Mouse (Mus musculus) layer of hippocampus, adult 9-11 months (tissue): ENCODE measurements at regions not wholly inside any gene's neighbourhood (a gene's known extent, or its start where the extent isn't known, plus 50 kb on each side); places are given as distances from the start of the nearest gene placed in this dataset.
A peak's percentile ranks its signal among the peaks of the same experiment; 100 is the strongest.

Experiments used
- DNase-seq: peaks from one replicate; pipeline ENCODE4 v3.0.0; 2022

DNA sequence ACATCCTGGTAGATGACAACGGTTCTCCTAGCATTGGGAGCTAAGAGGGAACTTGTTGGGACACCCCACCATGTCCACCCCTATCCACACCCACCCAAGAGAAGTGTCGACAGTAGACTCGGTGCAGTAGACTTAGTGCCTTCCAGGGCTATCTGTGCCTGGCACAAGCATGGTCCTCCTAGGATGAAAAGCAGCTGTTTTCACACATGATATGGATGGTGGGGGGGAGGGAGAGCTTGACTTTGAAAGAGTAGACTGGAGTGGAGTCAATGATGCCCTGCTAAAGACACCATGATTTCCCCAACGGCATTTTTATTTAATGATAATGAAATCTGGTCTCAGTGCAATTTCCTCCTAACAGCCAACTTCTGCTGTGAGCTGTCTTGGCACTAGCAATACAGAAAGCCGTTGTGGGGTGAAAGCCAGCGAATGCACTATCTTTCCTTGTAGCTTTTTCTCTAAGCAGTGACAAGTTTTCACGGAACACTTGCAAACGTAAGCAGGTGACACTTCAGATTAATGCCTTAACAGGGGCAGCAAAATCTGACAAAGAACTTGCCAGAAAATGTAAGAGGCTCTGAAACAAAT, 244.6 kb upstream of the Fn1 start:
- DNase-seq = peak; percentile 18

DNA sequence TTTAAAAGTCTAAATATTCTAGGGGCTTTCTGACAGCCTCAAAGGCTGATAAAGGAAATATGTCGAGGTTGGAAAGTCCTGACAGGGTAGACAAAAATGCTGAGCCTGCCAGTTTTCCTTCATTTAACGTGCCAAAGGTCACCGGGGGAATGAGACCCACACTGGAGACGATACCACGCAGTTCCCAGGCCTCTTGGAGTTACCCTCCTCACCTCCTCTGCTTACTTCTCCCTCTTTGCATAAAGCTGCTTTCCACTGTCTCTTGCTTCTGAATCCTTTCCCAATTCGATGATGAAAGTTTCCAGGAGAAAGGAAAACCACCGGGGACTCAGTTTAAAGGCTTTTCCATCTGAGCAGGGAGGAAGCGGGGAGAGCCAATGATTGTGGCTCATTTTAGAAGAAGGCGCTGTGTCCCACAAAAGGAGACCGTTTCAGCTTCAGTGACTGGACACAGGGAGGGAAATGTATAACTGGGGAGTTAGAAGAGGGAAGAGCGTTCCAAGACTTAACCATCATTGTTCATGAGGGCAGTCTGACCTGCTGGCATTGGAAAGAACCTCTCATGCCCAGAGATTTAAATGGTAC, 243.2 kb upstream of the Fn1 start:
- no peak for DNase-seq

DNA sequence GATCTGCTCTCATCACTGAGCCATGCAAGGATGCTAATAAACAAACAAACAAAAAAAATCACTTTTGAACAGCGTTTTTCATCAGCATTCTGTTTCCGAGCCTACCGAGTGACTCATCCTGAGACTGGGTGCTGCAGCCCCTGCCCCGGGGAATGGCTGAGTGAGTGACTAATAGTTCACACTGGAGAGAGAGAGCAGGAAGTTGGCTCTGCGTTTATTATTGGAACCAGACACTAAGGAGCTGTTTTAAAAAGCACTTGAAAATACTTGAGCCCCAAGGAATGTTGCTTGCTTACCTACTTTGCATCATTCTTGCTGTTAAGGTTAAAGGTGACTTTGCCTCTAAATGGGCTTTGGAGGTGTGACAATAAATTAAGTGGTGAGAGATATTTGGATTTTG, 240.6 kb upstream of the Fn1 start:
- no peak for DNase-seq

DNA sequence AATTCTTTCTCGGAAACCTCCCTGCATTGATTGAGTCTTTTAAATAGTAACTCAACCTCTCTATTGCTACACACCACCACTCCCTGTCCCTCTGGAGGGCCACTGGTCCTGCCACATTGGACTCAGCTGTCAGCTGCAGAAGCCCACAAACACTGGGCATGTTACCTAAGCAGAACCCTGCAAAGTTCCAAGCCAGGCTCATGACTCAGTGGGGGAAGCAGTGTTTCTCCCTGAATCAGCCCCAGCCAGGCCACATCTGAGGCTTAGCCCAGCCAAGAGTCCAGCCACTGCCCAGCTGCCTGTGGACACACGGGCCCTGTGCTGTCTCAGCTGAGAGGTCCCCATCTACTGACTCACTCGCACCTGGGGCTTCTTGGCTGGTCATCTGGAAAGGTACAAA, 234.8 kb upstream of the Fn1 start:
- no peak for DNase-seq

DNA sequence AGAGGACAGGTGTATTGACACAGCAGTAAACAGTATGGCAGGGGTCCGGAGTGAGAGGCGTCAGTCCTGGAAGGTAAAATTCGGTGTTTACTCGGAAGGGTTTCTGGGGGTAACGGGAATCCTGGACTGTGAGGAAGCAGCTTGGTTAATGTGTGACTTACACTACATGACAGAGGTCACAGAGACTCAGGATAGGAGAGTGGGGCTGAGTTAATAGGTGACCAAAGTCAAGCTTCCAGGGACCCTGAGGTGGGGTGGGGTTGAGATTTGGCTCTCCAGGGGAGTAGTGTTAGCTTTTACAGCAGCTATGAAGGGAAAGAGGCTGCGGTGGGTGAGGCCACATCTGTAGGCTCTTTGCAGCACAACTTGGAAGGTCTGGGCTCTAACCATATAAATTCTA, 233.9 kb upstream of the Fn1 start:
- no peak for DNase-seq

DNA sequence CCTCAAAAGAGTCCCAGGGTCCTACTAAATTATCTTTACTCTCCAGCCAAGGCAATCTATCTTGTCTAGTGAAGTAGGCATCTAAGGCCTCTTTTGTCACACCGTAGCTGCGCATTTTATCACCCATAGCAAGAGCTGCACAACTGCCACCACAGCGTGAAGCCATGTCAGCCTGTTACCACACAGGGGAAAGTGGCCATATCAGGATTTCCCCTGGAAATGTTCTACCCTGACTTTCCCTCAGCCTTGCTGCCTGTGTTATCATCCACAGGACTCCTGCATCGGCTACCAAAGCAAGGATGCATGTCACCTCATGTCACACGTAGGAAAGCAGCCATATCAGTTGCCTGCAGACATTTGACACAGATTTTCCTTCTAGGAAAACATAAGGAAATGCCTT, 233.2 kb upstream of the Fn1 start:
- no peak for DNase-seq

DNA sequence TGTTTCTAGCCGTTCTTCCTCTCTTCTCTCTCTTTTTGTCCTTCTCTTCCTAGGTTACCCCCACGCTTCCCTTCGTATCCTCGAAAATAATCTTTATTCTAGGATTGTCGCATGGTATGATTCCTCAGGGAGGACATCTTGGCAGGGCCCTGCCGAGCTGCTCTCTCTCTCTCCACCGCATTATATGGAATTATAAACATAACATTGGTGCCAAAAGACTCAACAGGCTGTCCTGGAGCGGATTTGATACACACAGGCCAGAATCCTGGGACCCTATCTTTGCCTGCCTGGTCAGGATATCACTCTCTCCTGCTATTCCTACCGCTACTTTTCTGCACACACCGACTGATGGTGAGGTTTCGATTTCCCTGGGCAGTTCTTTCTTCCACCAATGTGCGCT, 228.9 kb upstream of the Fn1 start:
- no peak for DNase-seq

DNA sequence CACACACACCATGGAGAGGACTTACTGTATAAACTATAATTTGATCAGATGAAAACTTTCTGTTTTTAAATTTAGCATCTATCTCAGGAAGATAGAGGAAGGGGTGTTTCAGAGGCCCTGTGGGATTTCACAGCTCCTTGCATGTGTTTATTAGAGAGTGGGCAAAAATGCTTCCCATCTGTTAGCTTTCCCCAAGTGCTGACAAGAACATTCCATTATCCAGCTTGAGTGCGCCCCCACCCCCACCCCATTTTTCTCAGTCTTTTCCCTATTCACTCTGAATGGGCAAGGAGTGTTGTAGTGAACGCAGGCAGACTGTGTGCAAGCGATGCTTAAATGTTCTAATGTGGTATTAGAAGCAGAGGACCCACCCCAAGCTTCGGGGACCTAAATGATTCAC, 228.2 kb upstream of the Fn1 start:
- no peak for DNase-seq

DNA sequence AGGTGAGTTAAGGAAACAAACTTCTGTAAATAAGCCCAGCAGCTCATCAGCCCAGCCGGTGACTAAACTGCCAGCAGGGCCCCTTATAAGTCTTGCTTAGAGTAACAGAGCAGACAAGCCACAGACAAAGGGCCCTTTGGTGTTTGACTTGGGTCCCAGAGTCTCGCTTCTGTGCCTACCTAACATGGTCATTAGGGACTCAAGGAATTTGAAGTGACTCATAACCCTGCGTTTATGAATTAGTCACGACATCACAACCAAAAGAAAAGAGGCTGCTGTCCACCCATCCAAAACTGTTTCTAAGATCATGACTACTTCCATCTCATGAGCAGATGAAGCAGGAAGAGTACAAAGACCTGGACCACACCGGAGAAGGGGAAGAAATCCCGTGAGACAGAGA, 227.5 kb upstream of the Fn1 start:
- DNase-seq = no peak

DNA sequence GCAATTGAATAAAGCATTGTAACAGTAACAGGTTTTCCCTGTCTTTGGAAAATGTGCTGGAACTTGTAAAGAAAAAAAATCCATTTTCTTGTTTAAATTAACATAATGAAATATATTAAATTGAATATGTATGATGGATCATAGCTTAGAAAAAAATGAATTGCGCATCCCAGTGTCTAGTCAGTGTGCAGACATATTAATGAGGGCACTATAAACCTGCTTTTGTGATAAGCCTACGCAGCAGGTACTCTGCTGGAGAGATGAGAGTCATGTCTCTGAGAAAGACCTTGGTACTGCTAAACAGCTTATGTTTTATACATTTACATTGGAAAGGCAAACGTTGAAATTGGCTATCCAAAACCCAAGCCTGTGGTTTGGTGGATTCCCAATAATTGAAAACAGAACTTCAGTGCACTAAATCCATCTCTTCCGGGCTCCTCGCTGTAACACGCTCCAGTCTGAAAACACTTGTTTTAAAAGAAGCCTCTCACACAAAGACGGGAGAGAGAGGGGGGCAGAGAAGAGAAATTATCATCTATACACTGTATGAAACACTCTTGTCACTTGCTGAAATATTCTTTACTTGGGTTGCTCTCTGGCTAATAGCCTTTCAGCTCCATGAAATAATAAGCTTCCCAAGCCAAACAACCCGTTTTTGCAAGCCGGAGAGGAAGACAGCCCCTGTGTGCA, 223.9 kb upstream of the Fn1 start:
- DNase-seq = no peak

DNA sequence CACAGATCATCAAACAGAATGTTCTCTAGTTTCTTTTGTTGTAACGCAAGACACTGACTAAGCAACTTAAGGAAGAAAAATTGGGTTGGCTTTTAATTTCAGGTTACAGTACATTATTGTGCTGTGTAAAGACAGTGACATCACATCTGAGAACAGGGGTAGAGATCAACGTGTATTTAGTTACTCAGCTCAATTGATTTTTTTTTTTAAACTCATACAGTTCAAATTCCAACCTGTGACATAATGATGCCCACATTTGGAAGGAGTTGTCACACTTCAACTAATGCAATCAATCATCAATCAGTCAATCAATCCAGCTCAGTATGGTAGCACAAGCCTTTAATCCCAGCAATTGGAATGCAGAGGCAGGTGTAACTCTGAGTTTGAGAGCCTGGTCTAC, 221.0 kb upstream of the Fn1 start:
- DNase-seq = no peak

DNA sequence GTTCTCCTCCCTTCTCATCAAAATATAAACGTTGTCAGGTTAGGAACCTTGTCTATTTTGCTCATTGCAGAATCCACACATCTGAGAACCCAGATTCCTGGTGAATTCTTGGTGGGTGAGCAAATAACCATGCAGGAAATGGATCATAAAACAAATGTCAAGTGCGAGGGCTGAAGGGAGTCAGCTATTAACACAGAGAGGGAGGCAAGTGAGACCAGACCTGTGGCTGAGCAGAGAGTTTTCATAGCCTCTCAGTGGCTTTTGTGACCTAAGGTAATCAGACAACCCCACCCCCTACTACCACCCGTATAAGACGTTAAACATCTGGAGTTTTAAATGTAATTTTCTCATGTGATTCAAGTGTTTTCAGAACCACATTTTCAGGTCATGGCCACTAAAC, 212.7 kb upstream of the Fn1 start:
- DNase-seq = no peak

DNA sequence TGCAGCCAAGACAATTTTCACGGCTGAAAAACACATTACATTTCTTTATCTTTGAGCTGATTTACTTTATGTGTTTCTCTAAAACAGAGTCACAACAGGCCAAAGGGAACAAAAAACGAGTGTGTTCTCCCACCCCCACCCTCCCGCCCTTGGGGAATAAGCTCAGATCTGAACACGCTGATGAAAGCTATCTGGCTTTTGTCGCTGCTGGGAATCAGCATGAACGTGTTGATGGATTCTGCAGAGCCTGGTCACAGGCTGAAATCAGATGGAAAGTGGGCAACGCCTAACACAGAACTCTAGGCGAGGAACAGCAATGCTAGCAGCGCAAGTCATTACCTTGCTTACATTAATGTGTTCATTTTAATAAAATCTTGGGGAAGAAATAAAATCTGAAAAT, 211.7 kb upstream of the Fn1 start:
- no peak for DNase-seq

DNA sequence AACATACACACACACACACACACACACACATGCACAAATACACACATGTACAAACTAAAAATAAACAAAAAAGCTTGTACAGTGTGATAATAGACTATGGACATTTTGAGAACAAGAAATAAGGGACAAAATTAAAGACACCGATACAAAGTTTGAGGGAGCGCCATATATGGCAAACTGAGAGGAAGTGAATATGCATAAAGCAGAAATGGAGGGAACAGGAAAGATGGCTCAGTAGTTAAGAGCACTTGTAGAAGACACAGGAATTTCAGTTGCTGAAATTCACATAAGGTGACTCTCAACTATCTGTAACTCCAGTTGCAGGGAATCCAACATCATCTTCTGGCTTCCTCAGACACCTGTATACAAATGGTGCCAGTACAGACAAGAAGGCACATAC, 200.2 kb upstream of the Fn1 start:
- DNase-seq = no peak

DNA sequence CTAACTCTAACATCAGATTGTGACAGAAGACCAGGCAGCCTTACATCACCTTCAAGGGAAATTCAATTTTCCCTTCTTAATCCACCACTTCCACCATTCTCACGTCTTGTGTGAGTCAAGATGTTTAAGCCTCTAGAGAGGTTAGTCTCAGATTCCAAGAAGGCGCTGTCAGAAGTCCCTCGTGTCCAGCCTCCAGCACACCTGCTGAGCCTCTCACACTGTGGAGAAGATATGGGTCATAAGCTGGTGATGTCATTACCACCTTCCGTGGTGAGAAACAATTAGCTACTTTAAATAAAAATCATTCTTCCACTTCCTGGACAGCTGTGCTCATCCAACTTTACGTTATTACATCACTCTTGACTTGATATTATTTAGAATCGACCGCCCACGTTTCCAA, 198.3 kb upstream of the Fn1 start:
- no peak for DNase-seq

DNA sequence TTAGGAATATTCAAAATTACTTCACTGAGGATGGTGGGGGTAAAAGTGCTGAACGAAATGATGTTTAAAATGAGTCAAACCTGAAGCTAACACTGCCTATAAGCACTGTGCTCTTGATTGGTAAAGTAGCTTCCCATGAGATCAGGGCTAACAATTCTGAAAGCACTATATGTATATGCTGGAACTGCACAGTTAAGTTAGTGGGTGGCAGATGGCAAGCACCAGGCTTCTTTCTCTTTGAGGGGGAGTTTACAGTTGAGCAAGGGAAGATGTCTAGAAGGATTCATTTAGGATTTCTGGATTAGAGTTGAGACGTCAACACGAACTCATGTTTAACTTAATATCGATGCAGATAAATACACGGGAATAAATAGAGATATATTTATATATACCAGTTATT, 195.7 kb upstream of the Fn1 start:
- DNase-seq = no peak

DNA sequence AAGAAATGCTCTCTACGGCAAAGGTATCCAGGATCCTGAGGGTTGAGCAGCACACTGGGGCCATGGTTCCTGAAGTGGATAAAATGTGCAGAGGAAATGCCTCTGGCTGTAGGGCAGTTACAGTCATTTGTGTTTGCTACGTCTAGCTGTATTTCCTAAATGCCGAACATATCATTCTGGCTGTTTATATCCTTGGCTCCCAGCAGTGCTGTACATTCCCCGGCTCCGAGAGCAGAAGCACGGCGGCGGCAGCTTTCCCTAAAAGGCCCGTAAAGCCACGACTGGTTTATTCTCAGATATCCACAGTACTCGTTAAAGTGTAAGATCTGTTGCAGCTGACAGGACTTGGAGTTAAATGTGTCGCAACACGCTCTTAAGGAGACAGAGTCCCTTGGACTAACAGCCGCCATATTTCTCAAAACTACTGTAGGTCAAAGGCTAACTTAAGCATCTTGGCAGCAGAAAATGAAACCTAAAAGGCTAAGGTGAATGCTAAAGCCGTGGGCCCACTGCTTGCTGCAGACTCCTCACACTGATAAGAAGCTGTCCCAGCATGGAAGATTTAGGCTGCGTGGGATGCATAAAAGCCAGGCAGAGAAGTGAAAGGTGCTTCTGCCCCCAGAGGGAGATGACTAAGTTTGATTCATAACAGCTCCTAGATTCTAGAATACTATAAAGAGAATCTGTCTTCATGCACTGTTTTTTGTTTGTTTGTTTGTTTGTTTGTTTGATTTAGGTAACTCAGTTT, 192.1 kb upstream of the Fn1 start:
- DNase-seq = no peak

DNA sequence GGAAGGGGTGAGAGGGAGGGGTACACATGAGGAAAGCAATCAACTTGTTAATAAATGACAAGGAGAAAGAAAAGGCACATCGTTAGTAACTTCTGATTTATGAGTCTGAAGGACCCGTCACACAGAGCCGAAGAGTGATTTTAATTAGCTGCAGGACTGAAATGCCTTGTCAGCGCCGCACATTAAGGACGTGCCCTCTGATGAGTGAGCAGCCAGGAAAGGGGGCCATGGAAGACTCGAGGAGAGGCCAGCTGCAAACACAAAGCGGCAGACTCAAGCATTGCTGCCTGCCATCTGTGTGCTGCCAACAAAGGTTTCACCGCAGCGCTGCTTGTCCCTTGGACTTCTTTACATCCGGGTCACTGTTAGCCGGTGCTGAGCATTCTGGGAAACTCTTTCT, 184.8 kb upstream of the Fn1 start:
- DNase-seq = no peak

DNA sequence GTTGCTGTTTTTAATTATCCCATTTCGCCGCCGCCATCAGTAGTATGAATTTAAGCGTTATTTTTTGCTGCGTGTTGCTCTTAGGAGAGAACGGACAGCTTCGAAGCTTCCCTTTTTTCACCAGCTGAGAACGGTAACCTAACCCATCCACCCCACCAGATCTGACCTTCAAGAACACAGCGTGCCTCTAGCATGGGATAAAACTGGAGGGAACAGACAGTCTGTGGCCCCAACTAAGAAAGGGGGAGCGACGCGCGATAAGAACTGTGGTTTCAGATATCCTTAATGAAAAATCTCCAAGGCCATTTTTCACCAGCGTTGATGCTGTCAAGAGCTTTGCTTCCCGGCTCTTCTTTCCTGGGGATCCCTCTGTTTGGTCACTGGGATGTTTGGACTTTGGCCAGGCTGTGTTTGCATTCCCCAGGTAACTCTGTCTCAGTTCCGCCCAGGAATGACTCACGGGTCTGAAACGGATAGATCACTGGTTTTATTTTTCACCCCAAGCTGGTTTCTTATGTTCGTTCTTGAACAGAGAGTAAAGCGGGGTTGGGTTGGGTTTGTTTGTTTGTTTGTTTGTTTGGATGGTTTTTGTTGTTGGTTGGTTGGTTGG, 184.1 kb upstream of the Fn1 start:
- DNase-seq = no peak

DNA sequence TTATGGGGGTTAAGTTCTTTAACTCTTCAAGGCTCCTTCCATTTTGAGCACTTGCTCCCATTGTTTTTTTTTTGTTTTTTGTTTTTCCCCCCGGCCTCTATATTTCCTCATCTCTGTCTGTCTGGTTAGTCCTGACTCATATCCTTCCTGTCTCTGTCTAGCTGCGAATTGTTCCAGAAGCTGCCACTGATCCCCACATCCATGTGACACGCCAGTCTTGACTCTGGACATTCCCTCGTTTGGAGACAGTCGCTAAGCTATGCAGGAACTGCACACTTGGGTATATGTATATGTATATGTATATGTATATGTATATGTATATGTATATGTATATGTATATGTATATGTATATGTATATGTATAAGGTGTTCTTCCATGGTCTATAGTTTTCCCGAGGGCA, 177.4 kb upstream of the Fn1 start:
- DNase-seq = no peak

DNA sequence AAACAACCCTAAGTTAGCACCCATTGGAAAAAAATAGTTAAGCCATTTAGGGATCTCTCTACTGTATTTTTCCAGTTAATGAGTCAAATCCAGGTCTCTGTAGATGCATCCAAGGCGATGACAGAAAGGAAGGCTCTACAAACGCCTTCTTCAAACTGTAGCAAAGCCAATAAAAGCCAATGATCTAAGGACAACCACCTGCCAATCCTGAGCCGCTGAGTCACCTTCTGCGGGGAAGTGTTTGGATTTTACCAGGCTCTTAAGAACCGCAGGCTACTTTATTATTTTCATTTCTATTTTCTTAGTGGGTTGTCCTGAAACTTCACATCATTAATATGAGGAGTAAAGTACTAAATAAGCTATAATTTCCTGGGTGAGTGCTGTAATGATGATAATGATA, 171.4 kb upstream of the Fn1 start:
- DNase-seq = no peak

DNA sequence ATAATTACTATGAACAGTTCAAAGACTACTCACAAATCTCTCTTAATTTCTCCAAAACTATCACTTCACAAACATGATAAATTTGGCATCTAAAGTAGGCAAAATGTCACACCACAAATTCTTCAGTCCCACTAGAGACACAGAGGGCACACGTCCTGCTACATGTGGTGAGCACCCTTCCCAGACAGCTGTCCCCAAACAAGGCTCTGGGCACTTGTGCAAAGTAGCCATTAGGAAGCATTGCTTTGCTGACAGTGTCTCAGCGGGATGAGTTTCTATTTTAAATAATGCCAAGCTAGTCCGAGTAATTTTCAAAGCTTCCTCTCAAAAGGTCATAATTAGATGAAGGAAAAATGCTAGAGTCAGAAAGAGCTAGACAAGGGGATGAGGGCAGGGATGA, 169.1 kb upstream of the Fn1 start:
- no peak for DNase-seq

DNA sequence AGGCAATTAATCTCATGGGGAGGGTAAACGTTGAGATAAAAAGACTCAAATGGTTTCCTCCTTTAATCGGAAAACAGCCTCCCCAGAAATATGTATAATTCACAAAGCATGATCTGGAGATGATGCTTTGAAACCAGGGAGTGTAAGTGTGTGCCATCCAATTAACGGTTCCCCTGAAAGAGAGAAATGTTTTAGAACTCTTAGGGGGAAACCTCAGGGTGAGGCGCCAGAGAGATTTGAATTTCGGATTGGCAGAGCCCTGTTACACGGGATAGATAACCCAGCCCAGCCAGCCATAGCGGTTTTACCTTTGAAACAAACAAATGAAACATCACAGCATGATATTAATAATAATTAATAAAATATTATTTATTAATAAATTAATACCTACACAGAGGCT, 168.1 kb upstream of the Fn1 start:
- no peak for DNase-seq

DNA sequence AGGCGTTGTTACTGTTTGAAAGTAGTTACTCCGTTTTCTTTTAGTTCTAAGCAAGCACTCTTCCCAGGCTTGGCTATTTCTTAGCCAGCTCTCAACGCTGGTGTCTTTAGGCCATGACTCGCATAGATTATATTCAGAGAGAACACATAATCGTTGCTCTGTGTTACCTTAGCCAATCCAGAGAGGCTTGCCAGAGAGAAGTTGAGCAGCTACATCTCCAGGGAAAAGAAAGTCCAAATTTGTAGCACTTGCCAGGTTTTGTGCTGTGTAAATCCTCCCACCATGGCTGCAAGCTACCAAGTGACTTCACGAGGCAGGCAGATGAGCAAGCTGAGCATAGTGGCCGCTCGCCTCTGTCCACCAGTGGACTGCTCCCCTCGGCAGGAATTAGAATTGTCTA, 163.3 kb upstream of the Fn1 start:
- no peak for DNase-seq
